Mouse (Mus musculus) liver, embryonic 15.5 days (tissue): ENCODE results near the gene Parvg. TPM values are rescaled to one million over a fixed set of nuclear protein-coding genes. Genes with fewer than 3 reads are reported as not detected.

Source experiments
- ATAC-seq: fragments of 200-750 bp; cut with Nextera tagmentation; 2 replicates; pipeline ENCODE4 v1.8.0; 2017; ENCODE audit warnings: moderate number of reproducible peaks, mild to moderate bottlenecking, moderate library complexity; ENCODE audit not compliant: insufficient read depth
- H3K27ac ChIP-seq: fragments of 300-500 bp; sonication (generic); replicated peaks from 2 replicates; pipeline ENCODE4 v1.5.1; 2015; ENCODE audit warnings: mild to moderate bottlenecking, inconsistent platforms
- H3K27me3 ChIP-seq: fragments of 300-500 bp; sonication (generic); 2 replicates; pipeline ENCODE4 v1.6.1; 2015; ENCODE audit warnings: mild to moderate bottlenecking, inconsistent platforms
- H3K36me3 ChIP-seq: fragments of 300-500 bp; sonication (generic); replicated peaks from 2 replicates; pipeline ENCODE4 v1.6.1; 2015; ENCODE audit warnings: moderate library complexity, mild to moderate bottlenecking, inconsistent platforms
- H3K4me1 ChIP-seq: fragments of 300-500 bp; sonication (generic); replicated peaks from 2 replicates; pipeline ENCODE4 v1.6.1; 2015; ENCODE audit warnings: inconsistent platforms
- H3K4me2 ChIP-seq: fragments of 300-500 bp; sonication (generic); 2 replicates; pipeline ENCODE4 v1.6.1; 2015; ENCODE audit warnings: moderate library complexity, mild to moderate bottlenecking, inconsistent platforms
- H3K4me3 ChIP-seq: fragments of 300-500 bp; sonication (generic); replicated peaks from 2 replicates; pipeline ENCODE4 v1.5.1; 2015; ENCODE audit warnings: mild to moderate bottlenecking, inconsistent platforms
- H3K9ac ChIP-seq: fragments of 300-500 bp; sonication (generic); 2 replicates; pipeline ENCODE4 v1.6.1; 2015; ENCODE audit warnings: moderate library complexity, mild to moderate bottlenecking, inconsistent platforms
- H3K9me3 ChIP-seq: fragments of 300-500 bp; sonication (generic); replicated peaks from 2 replicates; pipeline ENCODE4 v1.6.1; 2016; ENCODE audit warnings: inconsistent platforms
- WGBS: fragments of 180-500 bp; shearing (Covaris S2); methylation state at CpG from one replicate; pipeline ENCODE4 v1.1.7; 2015; ENCODE audit warnings: mixed read lengths; ENCODE audit not compliant: insufficient replicate concordance; 5-methylcytosine and 5-hydroxymethylcytosine counted together
- polyA plus RNA-seq: library from polyadenylated mRNA; unstranded; fragments of >200 nt; fragmentation: Nextera tagmentation; extraction: Ambion mirVana; gene quantifications from 2 replicates; pipeline ENCODE4 v1.2.1, GENCODE M21; 2015

Parvg gene
- polyA plus RNA-seq, 1 experiment from 2014 or later: 13.8 TPM

- no peak overlapping the region for H3K9ac ChIP-seq
- H3K4me2 ChIP-seq: peak overlapping the region; percentile 53
- H3K27ac ChIP-seq: 0 out of 2 replicates have a peak overlapping the region, but pooled peaks have one; percentile 67
- H3K36me3 ChIP-seq: no peaks in the 10 kb centered on the region
- 35% methylated on average over 12 of the region's 12 CpGs for WGBS
- H3K9me3 ChIP-seq: no peaks in the 10 kb centered on the region
- H3K4me1 ChIP-seq: peaks cover 12% of the 10 kb centered on the region; the same call in 1 of the 2 replicates
- no peaks in the 10 kb centered on the region for H3K27me3 ChIP-seq
- H3K4me3 ChIP-seq: peak overlapping the region; percentile 46
- ATAC-seq: peak; percentile 45
Observed at GRCm38 (mm10) chr15:84325736-84326135, 1.9 kb downstream of the Parvg start.

- Histone ChIP-seq H3K27me3 (no peaks in the 10 kb centered on the region), H3K36me3 (no peaks in the 10 kb centered on the region), H3K9me3 (no peaks in the 10 kb centered on the region), H3K27ac (no peak overlapping the region), H3K9ac (no peak overlapping the region), H3K4me1 (peaks cover 11% of the 10 kb centered on the region; the same call in 1 of the 2 replicates), H3K4me3 (no peak overlapping the region), H3K4me2 (no peak overlapping the region)
- 59% methylated on average over 10 of the region's 10 CpGs for WGBS
- ATAC-seq: no peak
Observed at GRCm38 (mm10) chr15:84328870-84329269, 5.0 kb downstream of the Parvg start.

GRCm38 (mm10) chr15:84329940-84330339 lies 6.1 kb downstream of the Parvg start:
- Histone ChIP-seq H3K9me3 (no peaks in the 10 kb centered on the region), H3K4me2 (no peak overlapping the region), H3K27ac (no peak overlapping the region), H3K36me3 (no peaks in the 10 kb centered on the region), H3K4me3 (no peak overlapping the region), H3K27me3 (no peaks in the 10 kb centered on the region), H3K9ac (no peak overlapping the region), H3K4me1 (peaks cover 8% of the 10 kb centered on the region; the same call in 1 of the 2 replicates)
- 64% methylated on average over 8 of the region's 8 CpGs for WGBS
- ATAC-seq: no peak

- 69% methylated on average over 4 of the region's 4 CpGs for WGBS
- H3K9me3 ChIP-seq: no peaks in the 10 kb centered on the region
- no peaks in the 10 kb centered on the region; the same call in 1 of the 2 replicates for H3K4me1 ChIP-seq
- no peaks in the 10 kb centered on the region for H3K36me3 ChIP-seq
- no peak overlapping the region for H3K4me2 ChIP-seq
- H3K27me3 ChIP-seq: no peaks in the 10 kb centered on the region
- ATAC-seq: no peak
- no peak overlapping the region for H3K27ac ChIP-seq
- no peak overlapping the region for H3K9ac ChIP-seq
- H3K4me3 ChIP-seq: no peak overlapping the region
Observed at GRCm38 (mm10) chr15:84331066-84331612, 7.3 kb downstream of the Parvg start.

- Histone ChIP-seq H3K9me3 (no peaks in the 10 kb centered on the region), H3K4me2 (no peak overlapping the region), H3K4me3 (no peak overlapping the region), H3K36me3 (no peaks in the 10 kb centered on the region), H3K27me3 (no peaks in the 10 kb centered on the region), H3K9ac (no peak overlapping the region), H3K27ac (no peak overlapping the region), H3K4me1 (no peaks in the 10 kb centered on the region; the same call in 1 of the 2 replicates)
- WGBS: 36% methylated on average over 12 of the region's 12 CpGs
- no peak for ATAC-seq
Observed at GRCm38 (mm10) chr15:84336281-84336817, 12.5 kb downstream of the Parvg start.

GRCm38 (mm10) chr15:84337599-84337998 lies 13.8 kb downstream of the Parvg start:
- Histone ChIP-seq H3K9ac (no peak overlapping the region), H3K4me3 (no peak overlapping the region), H3K27ac (no peak overlapping the region), H3K27me3 (no peaks in the 10 kb centered on the region), H3K4me2 (no peak overlapping the region), H3K9me3 (no peaks in the 10 kb centered on the region), H3K4me1 (no peaks in the 10 kb centered on the region; the same call in 1 of the 2 replicates), H3K36me3 (no peaks in the 10 kb centered on the region)
- ATAC-seq: no peak
- WGBS: 51% methylated on average over 5 of the region's 5 CpGs

- 35% methylated on average over 2 of the region's 2 CpGs for WGBS
- H3K27me3 ChIP-seq: no peaks in the 10 kb centered on the region
- H3K9ac ChIP-seq: no peak overlapping the region
- no peaks in the 10 kb centered on the region for H3K9me3 ChIP-seq
- H3K36me3 ChIP-seq: no peaks in the 10 kb centered on the region
- H3K4me3 ChIP-seq: no peak overlapping the region
- no peak overlapping the region for H3K4me2 ChIP-seq
- ATAC-seq: no peak
- no peak overlapping the region for H3K27ac ChIP-seq
- no peaks in the 10 kb centered on the region; the same call in 1 of the 2 replicates for H3K4me1 ChIP-seq
Observed at GRCm38 (mm10) chr15:84340926-84341325, 17.1 kb downstream of the Parvg start.

- Histone ChIP-seq H3K36me3 (no peaks in the 10 kb centered on the region), H3K9ac (no peak overlapping the region), H3K27ac (no peak overlapping the region), H3K4me3 (no peak overlapping the region), H3K9me3 (no peaks in the 10 kb centered on the region; the same call in 1 of the 2 replicates), H3K4me1 (peaks cover 6% of the 10 kb centered on the region; the same call in 1 of the 2 replicates), H3K4me2 (no peak overlapping the region), H3K27me3 (no peaks in the 10 kb centered on the region)
- WGBS: 76% methylated on average over 4 of the region's 4 CpGs
- ATAC-seq: no peak
Observed at GRCm38 (mm10) chr15:84348769-84349168, 24.9 kb downstream of the Parvg start.

- WGBS: 35% methylated on average over 14 of the region's 14 CpGs
- Histone ChIP-seq H3K9ac (no peak overlapping the region), H3K4me1 (peaks cover 9% of the 10 kb centered on the region; the same call in 1 of the 2 replicates), H3K27me3 (no peaks in the 10 kb centered on the region), H3K36me3 (no peaks in the 10 kb centered on the region), H3K4me3 (no peak overlapping the region), H3K27ac (no peak overlapping the region), H3K4me2 (no peak overlapping the region), H3K9me3 (no peaks in the 10 kb centered on the region; the same call in 1 of the 2 replicates)
- no peak for ATAC-seq
Observed at GRCm38 (mm10) chr15:84349915-84350738, 26.3 kb downstream of the Parvg start.

- Histone ChIP-seq H3K9ac (no peak overlapping the region), H3K9me3 (no peaks in the 10 kb centered on the region; the same call in 1 of the 2 replicates), H3K36me3 (no peaks in the 10 kb centered on the region), H3K4me2 (no peak overlapping the region), H3K4me3 (no peak overlapping the region), H3K4me1 (peaks cover 9% of the 10 kb centered on the region; the same call in 1 of the 2 replicates), H3K27me3 (no peaks in the 10 kb centered on the region), H3K27ac (no peak overlapping the region)
- no peak for ATAC-seq
- WGBS: 63% methylated on average over 7 of the region's 7 CpGs
Observed at GRCm38 (mm10) chr15:84351342-84351741, 27.5 kb downstream of the Parvg start.
